Mouse (Mus musculus): ENCODE measurements around the gene Apol9b.
"Not testable (repeated sequence)": the region's sequence is repeated elsewhere in the genome, so short reads cannot be mapped to it uniquely, and the experiment has no call there.

Gene Apol9b

GRCm38 (mm10) chr15:77728739-77729138 is at the start of gene Apol9b:
Apol9b (plus strand) TSS chr15:77729039.
- DNase-seq (ENCODE audit: low spot score in 2 of 2), result not testable (repeated sequence)

DNA sequence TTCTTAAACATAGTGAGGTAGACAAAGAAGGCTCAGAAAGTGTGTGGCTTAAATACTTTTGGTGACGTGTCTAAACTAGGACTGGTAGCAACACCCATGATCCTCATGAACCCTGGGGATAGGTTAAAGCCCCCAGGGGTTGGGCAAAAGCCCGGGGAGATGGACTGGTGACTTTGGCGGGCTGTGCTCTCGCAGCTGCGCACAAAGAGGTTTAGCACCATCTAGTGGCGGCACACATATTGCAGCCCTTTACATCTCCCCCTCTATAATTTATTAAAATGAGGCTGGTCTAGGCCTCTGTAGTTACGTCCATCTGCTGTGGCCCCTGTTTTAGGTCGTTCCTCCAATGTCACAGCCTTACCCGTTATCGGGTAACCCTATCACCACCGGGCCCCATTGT is 44.9 kb upstream of the Apol9b start:
- peak in 1 of 2 experiments; percentile 25 for DNase-seq (ENCODE audit: low spot score in 2 of 2)

DNA sequence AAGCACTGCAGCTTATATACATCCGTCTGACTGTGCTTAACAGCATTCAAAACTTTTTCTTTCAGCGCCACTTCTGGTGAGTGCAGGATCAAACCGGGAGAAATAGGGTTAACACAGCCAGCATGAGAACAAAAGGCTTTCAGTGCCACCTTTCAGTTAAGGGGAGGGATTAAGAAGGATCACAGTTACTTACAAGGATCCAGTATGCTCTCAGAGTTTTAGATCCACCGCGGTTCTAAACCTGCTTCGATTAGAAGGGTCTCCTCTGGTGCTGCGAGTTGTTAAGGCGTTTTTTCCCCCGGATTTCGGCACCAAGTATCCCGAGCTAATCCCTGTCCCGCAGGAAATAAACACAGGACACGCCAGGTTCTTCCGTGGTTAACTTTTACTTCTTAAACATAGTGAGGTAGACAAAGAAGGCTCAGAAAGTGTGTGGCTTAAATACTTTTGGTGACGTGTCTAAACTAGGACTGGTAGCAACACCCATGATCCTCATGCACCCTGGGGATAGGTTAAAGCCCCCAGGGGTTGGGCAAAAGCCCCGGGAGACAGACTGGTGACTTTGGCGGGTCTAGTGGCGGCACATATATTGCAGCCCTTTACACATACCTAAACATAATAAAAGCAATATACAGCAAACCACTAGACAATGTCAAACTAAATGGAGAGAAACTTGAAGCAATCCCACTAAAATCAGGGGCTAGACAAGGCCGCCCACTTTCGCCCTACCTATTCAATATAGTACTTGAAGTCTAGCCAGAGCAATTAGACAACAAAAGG is 37.1 kb upstream of the Apol9b start:
- DNase-seq (ENCODE audit: low spot score in 2 of 2), result not testable (repeated sequence)

DNA sequence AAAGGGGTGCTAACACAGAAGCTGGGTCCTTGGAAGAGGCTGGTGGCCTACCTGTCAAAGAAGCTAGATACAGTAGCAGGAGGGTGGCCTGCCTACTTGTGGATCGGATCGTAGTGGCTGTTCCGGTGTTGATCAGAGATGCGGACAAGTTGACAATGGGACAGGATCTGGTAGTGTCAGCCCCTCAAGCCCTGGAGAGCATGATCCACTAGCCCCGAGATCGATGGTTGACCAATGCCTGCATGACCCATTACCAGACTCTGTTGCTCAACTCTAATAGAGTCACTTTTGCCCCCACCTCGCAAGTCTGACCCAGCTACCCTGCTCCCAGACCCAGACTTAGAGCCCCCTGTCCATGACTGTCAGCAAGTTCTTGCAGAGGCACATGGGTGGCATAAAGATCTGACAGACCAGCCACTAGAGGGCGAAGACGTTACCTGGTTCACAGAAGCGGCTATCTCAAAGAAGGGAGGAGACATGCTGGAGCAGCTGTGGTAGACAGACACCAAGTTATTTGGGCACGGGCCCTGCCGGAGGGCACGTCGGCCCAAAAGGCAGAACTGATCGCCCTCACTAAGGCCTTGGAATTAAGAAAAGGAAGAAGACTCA is 34.0 kb upstream of the Apol9b start:
- DNase-seq (ENCODE audit: low spot score in 2 of 2), result not testable (repeated sequence)

GRCm38 (mm10) chr15:77698656-77699055 is 30.2 kb upstream of the Apol9b start, which contains the start of gene Apol7e:
Apol7e (plus strand) TSS chr15:77698857.
- not testable (repeated sequence) for DNase-seq (ENCODE audit: low spot score in 2 of 2)

DNA sequence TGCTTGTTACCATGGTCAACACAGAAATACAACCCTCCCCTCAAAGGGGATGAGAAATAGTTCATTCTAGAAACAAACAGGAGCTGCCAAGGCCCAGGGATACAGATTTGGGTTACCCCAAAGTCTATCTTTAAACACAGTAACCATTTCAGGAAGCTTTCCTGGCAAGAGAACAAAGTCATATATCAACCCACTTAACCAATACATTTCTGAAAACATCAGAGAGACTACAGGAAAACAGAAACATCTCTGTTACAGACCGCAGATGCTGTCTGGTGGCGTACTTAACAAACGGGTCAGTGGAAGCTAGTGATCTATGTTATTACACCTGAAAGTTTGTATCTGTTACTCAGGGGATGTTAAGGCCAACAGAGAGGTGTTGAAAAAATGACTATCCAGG is 23.5 kb upstream of the Apol9b start:
- DNase-seq (ENCODE audit: low spot score in 2 of 2), result not testable (repeated sequence)

GRCm38 (mm10) chr15:77708936-77709335 is 19.9 kb upstream of the Apol9b start:
- DNase-seq (ENCODE audit: low spot score in 2 of 2), result not testable (repeated sequence)

DNA sequence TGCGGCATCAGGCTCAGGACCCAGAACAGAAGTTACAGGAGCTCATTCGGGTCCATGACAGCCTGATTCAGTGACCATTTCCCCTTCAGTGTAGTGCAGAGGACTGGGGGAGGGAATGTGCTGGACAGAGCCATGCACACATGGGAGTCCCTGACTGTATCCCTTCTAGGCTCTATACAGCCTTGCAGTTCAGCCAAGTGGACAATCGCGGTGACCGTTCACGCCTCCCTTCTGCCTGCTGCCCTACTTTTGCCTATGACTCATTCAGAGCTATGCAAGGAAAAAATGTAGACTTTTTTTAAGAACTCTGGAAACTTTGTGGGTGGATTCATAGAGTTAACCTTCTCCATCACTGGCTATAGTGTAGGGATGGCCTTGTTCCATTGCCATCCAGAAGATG is 10.6 kb upstream of the Apol9b start:
- not testable (repeated sequence) for DNase-seq (ENCODE audit: low spot score in 2 of 2)

- DNase-seq (ENCODE audit: low spot score in 2 of 2), result not testable (repeated sequence)
Observed at GRCm38 (mm10) chr15:77721509-77721908, 7.3 kb upstream of the Apol9b start.

DNA sequence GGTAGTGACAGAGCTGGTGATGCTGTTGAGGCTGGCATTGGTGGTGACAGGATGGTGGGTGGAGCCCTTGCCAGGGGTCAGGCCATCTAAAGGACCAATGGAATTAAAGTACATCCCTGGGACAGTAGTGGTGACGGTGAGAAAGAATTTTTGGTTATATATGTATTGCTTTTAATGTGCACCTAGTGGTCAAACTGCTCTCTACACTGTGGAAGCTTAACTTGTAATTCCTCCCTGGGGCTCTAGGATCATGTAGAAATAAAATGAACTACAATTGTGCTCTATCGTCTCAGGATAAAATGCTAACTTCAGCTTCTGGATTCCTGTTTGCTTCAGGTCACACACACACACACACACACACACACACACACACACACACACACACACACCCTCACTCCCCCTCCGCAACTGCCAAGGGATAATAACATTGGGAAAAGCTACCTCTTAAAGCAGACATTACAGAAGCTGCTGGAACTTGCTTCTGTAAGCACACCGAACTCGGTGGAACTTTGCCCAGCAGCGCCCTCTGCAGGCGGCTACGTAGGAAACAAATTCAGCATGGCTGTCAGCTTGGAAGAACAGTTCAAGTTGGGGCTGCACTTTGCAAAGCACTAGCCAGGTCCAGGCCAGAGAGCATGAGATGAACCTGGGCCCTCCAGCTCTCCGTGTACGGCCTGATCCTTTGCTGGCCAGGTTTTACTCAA is 4.5 kb upstream of the Apol9b start:
- DNase-seq (ENCODE audit: low spot score in 2 of 2), result not testable (repeated sequence)

DNA sequence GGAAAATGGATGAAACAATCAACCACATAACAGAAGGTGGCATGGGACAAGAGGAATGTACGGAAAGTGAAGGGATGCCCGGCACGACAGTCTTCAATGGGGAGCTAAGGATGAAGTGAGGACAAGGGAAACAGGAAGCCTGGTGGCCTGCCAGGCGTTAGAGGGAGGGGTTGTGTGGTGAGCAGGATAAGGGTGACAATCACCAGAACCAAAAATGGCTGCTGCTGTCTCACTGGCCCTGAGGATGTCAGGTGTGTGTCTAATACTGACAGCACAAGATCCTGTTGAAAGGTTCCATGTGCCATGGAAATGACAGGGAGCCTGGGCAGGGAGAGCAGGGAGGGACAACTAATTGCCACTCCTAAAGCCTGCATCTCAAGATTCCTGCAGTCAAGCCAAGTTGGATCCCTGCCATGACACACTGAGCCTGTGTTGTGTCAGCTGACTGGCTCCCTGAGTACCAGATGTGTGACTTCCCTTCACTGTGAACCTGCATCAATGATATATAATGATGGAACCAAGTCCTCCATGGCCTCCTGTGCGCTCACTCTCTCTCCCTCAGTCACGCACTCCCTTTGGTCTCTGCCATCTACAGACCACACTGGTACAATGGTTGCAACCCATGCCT is 3.3 kb upstream of the Apol9b start:
- not testable (repeated sequence) for DNase-seq (ENCODE audit: low spot score in 2 of 2)

- not testable (repeated sequence) for DNase-seq (ENCODE audit: low spot score in 2 of 2)
Observed at GRCm38 (mm10) chr15:77727139-77727538, 1.7 kb upstream of the Apol9b start.

- DNase-seq (ENCODE audit: low spot score in 2 of 2), result not testable (repeated sequence)
Observed at GRCm38 (mm10) chr15:77727745-77728144, 1.1 kb upstream of the Apol9b start.

- no peak for DNase-seq (ENCODE audit: low spot score in 2 of 2)
Observed at GRCm38 (mm10) chr15:77731605-77732004, 2.8 kb downstream of the Apol9b start.

GRCm38 (mm10) chr15:77732851-77733250 is 4.0 kb downstream of the Apol9b start:
- DNase-seq (ENCODE audit: low spot score in 2 of 2), result not testable (repeated sequence)

- not testable (repeated sequence) for DNase-seq (ENCODE audit: low spot score in 2 of 2)
Observed at GRCm38 (mm10) chr15:77733380-77733779, 4.5 kb downstream of the Apol9b start.

DNA sequence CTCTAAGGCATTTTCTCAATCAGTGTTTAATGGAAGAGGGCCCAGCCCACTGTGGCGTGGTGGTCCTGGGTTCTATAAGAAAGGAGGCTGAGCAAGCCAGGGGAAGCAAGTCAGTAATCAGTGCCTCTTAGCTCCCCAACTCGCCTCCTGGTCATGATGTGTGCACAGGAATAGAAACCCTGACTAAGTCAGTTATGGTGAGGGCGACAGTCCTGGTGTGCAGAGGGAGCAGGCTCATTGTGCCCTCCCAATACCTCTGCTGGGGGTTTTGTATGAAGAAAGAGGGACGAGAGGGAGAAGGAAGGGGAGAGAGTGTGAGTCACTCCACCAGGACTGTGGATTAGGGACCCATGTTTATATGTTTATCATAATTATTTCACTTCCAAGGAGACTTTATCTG is 5.1 kb downstream of the Apol9b start:
- DNase-seq (ENCODE audit: low spot score in 2 of 2), result not testable (repeated sequence)

DNA sequence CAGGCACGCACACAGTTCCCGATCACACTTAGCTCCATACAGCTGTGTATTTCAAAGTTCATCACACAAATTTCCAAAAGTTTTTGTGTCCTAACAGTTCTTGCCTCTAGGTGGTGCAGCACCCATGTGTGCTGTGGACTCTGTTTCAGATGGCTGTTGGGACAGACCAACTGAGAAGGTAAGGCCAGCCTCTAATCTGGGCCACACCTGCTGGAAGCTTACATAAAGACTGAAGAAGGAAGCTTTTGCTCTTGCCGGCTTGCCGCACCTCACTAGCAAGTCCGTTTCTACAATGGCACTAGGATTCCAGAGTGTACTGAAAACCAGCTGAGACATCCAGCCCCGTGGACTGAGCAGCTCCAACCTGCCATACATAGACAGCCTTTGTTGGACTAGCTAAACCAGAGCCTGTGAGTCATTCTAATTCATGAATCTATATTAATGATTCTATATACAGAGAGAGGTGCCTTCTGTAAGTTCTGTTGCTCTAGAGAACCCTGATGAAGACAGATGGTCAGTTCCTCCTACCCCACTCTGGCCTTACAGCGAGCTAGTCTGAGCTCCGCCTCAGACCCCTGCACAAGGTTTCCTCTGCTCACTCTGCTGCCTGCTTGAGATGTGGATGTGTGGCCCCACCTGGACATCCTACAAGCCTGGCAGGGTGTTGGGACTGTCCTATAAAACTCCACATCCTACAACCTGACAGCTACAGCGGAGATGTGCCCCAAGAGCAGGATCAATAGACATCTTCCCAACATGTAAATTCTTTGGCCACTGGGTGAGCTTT is 11.9 kb downstream of the Apol9b start:
- DNase-seq (ENCODE audit: low spot score in 2 of 2), result no peak

DNA sequence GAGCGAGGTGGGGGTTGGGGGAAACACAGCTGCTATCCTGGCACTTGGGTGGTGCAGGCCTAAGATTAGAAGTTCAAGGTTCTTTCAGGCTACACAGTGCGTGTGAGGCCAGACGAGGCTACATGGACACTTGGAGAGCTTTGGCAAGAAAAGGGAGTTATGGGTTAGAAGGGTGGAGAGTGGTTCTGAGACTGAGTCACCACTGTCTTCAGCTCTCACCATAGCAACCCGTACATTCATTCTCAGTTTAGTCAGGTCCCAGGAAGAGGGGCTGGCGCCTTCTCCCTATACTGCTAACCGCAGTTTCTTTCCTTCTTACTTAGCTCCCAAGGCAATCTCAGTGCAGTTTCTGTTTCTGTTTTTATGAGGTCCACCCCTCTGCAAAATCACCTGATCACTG is 12.7 kb downstream of the Apol9b start:
- DNase-seq (ENCODE audit: low spot score in 2 of 2), result not testable (repeated sequence)

- DNase-seq (ENCODE audit: low spot score in 2 of 2), result no peak
Observed at GRCm38 (mm10) chr15:77744632-77745031, 15.8 kb downstream of the Apol9b start.

DNA sequence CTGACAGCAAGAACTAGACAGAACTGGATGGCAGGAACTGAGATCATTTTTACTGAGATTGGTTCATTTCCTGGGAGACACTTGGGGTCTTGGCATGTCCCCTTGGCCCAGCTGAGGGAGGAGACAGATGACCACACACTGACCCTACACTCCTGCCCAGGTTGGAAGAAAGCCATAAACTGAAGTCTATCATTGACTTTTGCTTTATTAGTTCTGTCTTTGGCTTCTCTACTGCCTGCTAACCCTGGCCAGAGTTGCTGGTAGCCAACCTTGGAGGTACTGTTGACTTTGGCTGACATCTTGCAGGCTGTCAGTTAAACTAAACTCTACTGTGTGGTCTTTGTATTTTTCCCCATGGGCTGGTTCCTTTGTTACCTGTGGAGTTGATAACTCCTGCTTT is 16.2 kb downstream of the Apol9b start:
- DNase-seq (ENCODE audit: low spot score in 2 of 2), result no peak
